Mouse (Mus musculus) G1E-ER4 (cell line): Measurements from ENCODE around the gene Dido1. TPM values are rescaled to one million over a fixed set of nuclear protein-coding genes. Genes with fewer than 3 reads are reported as not detected.

Experiments used
- GATA1 ChIP-seq: IDR thresholded peaks from one replicate; pipeline ENCODE4 v1.8.0; 2012; ENCODE audit warnings: low read length, inconsistent platforms
- polyA plus RNA-seq: library from polyadenylated mRNA; stranded (reverse); fragments of >175 nt; gene quantifications from 2 replicates; pipeline ENCODE4 v1.2.3, GENCODE M21; 2012

The Dido1 gene
- polyA plus RNA-seq, 1 experiment, result 29.7 TPM

GRCm38 (mm10) chr2:180659353-180660150 lies 50.2 kb downstream of the Dido1 start:
- TF ChIP-seq GATA1, result no peak

DNA sequence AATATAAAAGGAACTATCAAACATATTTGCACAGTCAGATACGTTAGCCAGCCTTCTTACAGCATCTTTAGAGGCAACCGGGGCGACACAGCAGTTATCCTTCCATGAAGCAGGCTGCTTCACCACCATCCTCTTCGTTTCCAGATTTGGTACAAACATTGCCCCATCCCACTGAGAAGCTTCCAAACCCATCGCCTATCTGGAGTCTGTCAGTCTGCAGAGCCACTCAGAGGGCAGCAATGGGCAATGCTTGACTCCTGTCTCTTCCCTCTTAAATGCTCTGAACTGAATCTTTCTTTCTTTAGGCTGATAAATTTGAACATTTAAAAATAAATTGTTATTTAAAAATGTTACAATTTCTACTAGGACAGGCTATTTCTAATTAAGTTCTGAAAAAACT lies 51.4 kb downstream of the Dido1 start:
- no peak for TF ChIP-seq GATA1

DNA sequence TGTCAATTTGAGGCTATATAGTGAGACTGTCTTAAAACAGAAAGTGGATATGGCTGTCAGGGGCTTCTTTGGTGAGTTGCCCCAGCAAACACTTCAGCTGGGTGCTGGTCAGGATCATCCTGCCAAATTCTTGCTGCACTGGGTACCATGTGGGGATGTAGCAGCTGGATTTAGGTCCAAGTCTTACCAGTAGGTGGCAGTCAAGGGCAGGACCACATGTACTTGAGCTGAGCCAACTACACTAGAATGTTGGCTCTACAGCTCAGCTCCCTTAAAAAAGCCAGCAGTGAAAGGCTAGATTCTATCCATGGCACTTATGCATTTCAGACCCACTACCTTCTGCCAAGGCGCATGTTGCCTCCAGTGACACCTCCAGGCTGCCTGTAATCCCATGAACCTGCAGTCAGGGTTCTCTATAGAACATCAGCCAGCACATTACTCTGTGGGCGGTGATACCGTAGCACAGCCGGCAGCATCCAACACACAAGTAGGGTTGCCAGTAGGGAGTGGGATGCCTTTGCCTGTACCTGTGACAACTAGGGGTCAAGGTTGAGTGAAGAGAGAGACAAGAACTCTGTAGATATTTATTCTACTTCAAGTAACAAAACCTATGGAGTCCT lies 52.3 kb downstream of the Dido1 start:
- TF ChIP-seq GATA1, result no peak

GRCm38 (mm10) chr2:180655150-180655549 lies 54.6 kb downstream of the Dido1 start:
- no peak for TF ChIP-seq GATA1

GRCm38 (mm10) chr2:180654666-180655065 lies 55.1 kb downstream of the Dido1 start:
- TF ChIP-seq GATA1, result no peak

- TF ChIP-seq GATA1, result no peak
Measured at GRCm38 (mm10) chr2:180646841-180647240, 63.0 kb downstream of the Dido1 start.

DNA sequence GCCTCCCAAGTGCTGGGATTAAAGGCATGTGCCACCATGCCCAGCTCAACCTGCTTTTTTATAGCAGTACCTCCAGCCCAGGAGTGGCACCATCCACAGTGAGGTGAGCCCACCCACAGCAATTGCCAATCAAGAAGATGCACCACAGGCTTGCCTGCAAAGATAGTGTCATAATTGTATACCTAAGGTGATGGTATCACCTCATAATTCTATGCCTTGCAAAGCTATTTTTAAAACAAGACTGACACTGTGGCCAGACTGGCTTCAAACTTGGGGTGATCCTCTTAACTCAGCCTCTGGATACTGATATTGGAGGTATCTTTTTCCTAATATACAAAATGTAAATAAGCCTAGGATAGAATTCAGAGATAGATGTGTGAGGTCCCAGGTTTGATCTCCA lies 66.2 kb downstream of the Dido1 start:
- TF ChIP-seq GATA1, result no peak

DNA sequence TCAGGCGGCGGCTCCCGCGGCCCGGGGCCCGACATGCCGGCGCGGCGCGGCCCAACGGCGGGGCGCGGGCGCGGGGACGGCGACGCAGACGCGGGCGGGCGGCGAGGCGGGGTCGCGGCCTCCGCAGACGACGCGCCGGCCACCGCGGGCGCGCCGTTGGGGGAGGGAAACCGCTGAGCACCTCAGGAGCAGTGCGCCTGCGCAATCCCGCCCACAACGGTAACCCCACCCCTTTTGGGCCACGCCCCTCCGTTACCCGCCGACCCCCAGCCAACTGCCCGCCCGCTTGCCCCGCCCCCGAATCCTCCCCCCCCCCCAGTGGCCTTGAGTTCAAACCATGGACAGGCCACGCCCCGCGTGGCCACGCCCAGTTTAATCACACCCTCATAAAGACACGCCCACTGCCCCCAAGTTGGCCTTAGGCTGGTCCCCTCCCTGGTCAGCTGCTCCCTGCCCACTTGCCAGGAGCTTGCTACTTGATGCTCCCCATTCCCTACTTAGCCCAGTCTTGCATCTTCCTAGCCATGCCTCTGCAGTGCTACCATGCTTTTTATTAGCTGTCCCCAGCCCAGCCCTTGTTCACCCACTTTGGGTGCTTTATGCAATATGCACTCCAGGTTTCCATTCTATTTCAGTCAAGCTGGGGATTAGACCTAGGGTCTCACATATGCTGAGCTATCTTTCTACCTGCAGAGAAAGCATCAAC lies 67.1 kb downstream of the Dido1 start, which contains the start of gene Tcfl5:
Tcfl5 (minus strand) TSS at position 154 of the 706 bp plus-strand sequence.
- no peak for TF ChIP-seq GATA1

DNA sequence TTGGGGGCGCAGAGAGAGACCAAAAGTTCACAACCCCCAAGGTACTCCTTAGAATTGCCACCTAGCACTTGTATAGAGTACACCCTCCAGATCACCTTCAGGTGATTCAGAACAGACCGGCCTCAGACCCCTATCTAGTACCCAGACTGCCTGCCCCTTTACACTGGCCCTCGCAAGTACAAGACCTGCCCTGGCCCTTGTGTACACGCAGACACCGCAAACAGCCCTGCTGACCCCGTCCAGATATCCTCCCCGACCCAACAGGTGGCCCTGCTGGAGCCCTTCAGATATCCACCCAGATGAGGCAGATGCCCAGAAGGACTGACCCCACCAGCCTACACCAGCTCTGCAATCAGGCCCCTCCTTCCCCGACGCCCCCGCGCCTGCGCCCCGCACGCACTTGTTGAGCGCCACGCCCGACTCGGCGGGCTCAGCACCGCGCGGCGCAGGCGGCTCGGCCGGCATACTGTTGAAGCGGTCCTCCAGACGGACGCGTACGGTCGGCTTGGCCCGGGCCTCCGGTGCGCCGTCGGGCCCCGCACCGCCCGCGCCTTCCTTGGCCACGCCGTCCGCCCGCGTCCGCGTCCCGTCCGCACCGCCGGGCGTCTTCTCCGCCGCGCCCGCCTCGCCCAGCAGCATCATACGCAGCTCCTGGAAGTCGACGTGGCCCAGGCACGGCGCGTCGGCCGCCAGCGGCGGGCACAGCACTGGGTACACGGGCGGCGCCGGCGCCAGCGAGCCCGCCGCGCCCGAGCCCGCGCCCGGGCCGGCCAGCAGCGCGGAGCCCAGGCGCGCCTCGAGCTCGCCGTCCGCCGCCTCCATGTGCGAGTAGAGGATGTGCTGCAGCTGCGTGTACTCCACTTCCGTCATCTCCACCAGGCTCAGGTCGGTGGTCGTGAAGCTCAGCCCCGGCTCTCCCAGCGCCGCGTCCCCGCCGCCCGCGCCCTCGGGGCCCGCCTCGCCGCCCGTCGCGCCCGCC lies 67.9 kb downstream of the Dido1 start:
- no peak for TF ChIP-seq GATA1

- TF ChIP-seq GATA1, result no peak
Measured at GRCm38 (mm10) chr2:180611882-180612281, 97.9 kb downstream of the Dido1 start.

GRCm38 (mm10) chr2:180610283-180610682 lies 99.5 kb downstream of the Dido1 start:
- TF ChIP-seq GATA1, result no peak

Other genes starting within 250 kb of the Dido1 start
- not detected in 2 replicates for gene Ntsr1, start 210.0 kb downstream of the Dido1 start, polyA plus RNA-seq
- 21.5 and 24.9 TPM in 2 replicates for gene Mrgbp, start 128.7 kb downstream of the Dido1 start, polyA plus RNA-seq
- gene Ogfr, start 120.8 kb downstream of the Dido1 start, polyA plus RNA-seq, result 142 and 171 TPM in 2 replicates
- 0.09 and 0.15 TPM in 2 replicates for gene Col9a3, start 112.2 kb downstream of the Dido1 start, polyA plus RNA-seq
- not detected in 2 replicates for gene Tcfl5, start 67.3 kb downstream of the Dido1 start, polyA plus RNA-seq
- gene Gid8, start 118 bp upstream of the Dido1 start, polyA plus RNA-seq, result 43.3 and 62.1 TPM in 2 replicates
- 0.65 and 0.70 TPM in 2 replicates for gene Slc17a9, start 15.3 kb upstream of the Dido1 start, polyA plus RNA-seq
- not detected in 2 replicates for gene Bhlhe23, start 66.9 kb upstream of the Dido1 start, polyA plus RNA-seq
- gene Ythdf1, start 210.9 kb upstream of the Dido1 start, polyA plus RNA-seq, result 94.3 and 123 TPM in 2 replicates
- not detected in 2 replicates for gene Birc7, start 219.0 kb upstream of the Dido1 start, polyA plus RNA-seq
- gene Nkain4, start 244.7 kb upstream of the Dido1 start, polyA plus RNA-seq, result not detected in 2 replicates